Mouse (Mus musculus) hindbrain, embryonic 12.5 days (tissue): ENCODE measurements around the gene Tmem39a. TPM values are rescaled to one million over a fixed set of nuclear protein-coding genes. Genes with fewer than 3 reads are reported as not detected.

ENCODE experiments used
- ATAC-seq: fragments of 200-750 bp; cut with Nextera tagmentation; 2 replicates; pipeline ENCODE4 v1.8.0; 2017; ENCODE audit warnings: moderate TSS enrichment; ENCODE audit not compliant: low FRiP score
- H3K27ac ChIP-seq: fragments of 300-500 bp; sonication (generic); 2 replicates; pipeline ENCODE4 v1.5.1; 2016; ENCODE audit warnings: mild to moderate bottlenecking
- H3K27me3 ChIP-seq: fragments of 300-500 bp; sonication (generic); 2 replicates; pipeline ENCODE4 v1.6.1; 2016; ENCODE audit warnings: mild to moderate bottlenecking
- H3K36me3 ChIP-seq: fragments of 300-500 bp; sonication (generic); 2 replicates; pipeline ENCODE4 v1.6.1; 2016; ENCODE audit warnings: mild to moderate bottlenecking
- H3K4me1 ChIP-seq: fragments of 300-500 bp; sonication (generic); 2 replicates; pipeline ENCODE4 v1.6.1; 2016
- H3K4me2 ChIP-seq: fragments of 300-500 bp; sonication (generic); replicated peaks from 2 replicates; pipeline ENCODE4 v1.6.1; 2016; ENCODE audit warnings: mild to moderate bottlenecking
- H3K4me3 ChIP-seq: fragments of 300-500 bp; sonication (generic); 2 replicates; pipeline ENCODE4 v1.5.1; 2016; ENCODE audit warnings: mild to moderate bottlenecking
- H3K9ac ChIP-seq: fragments of 300-500 bp; sonication (generic); 2 replicates; pipeline ENCODE4 v1.6.1; 2016; ENCODE audit warnings: mild to moderate bottlenecking, moderate library complexity
- H3K9me3 ChIP-seq: fragments of 300-500 bp; sonication (generic); replicated peaks from 2 replicates; pipeline ENCODE4 v1.6.1; 2016; ENCODE audit warnings: mild to moderate bottlenecking
- WGBS: fragments of 180-500 bp; shearing (Covaris S2); methylation state at CpG from one replicate; pipeline ENCODE4 v1.1.7; 2016; 5-methylcytosine and 5-hydroxymethylcytosine counted together
- polyA plus RNA-seq: library from polyadenylated mRNA; unstranded; fragments of >200 nt; fragmentation: Nextera tagmentation; extraction: Ambion mirVana; gene quantifications from 2 replicates; pipeline ENCODE4 v1.2.1, GENCODE M21; 2016

Tmem39a gene
- polyA plus RNA-seq, 1 experiment from 2014 or later: 65.3 TPM

- Histone ChIP-seq H3K4me1 (no peaks in the 10 kb centered on the region), H3K9ac (no peak overlapping the region), H3K4me2 (no peak overlapping the region), H3K36me3 (no peaks in the 10 kb centered on the region), H3K27me3 (peaks cover 47% of the 10 kb centered on the region), H3K4me3 (no peak overlapping the region), H3K27ac (no peak overlapping the region), H3K9me3 (no peaks in the 10 kb centered on the region)
- 78% methylated on average over 3 of the region's 3 CpGs for WGBS
- ATAC-seq: no peak
These were observed 2.5 kb upstream of the Tmem39a start for GRCm38 (mm10) chr16:38555988-38556387.

GRCm38 (mm10) chr16:38562131-38562967, 3.9 kb downstream of the Tmem39a start:
- Histone ChIP-seq H3K9me3 (no peaks in the 10 kb centered on the region), H3K27ac (peak overlapping the region; percentile 78), H3K4me2 (peak overlapping the region; percentile 73), H3K4me3 (peak overlapping the region; percentile 86), H3K27me3 (peaks cover 16% of the 10 kb centered on the region; the same call in 1 of the 2 replicates), H3K4me1 (peaks cover 11% of the 10 kb centered on the region), H3K9ac (peak overlapping the region; percentile 85), H3K36me3 (peaks cover 9% of the 10 kb centered on the region; the same call in 1 of the 2 replicates)
- peak; percentile 97 for ATAC-seq
- 8% methylated on average over 37 of the region's 37 CpGs for WGBS

GRCm38 (mm10) chr16:38562968-38563327, 4.5 kb downstream of the Tmem39a start:
- 1% methylated on average over 25 of the region's 25 CpGs for WGBS
- Histone ChIP-seq H3K4me1 (peaks cover 11% of the 10 kb centered on the region), H3K27ac (peak overlapping the region; percentile 78)

GRCm38 (mm10) chr16:38563516-38563915, 5.0 kb downstream of the Tmem39a start:
- Histone ChIP-seq H3K4me1 (peaks cover 11% of the 10 kb centered on the region), H3K4me2 (peak overlapping the region; percentile 73), H3K27me3 (peaks cover 16% of the 10 kb centered on the region; the same call in 1 of the 2 replicates), H3K9ac (peak overlapping the region; percentile 85), H3K9me3 (no peaks in the 10 kb centered on the region), H3K36me3 (peaks cover 15% of the 10 kb centered on the region), H3K27ac (no peak overlapping the region), H3K4me3 (peak overlapping the region; percentile 86)
- 43% methylated on average over 10 of the region's 10 CpGs for WGBS
- ATAC-seq: no peak

More at GRCm38 (mm10) chr16:38562968-38563327, 4.5 kb downstream of the Tmem39a start:
- H3K4me2 ChIP-seq: peak overlapping the region; percentile 73
- H3K9me3 ChIP-seq: no peaks in the 10 kb centered on the region
- peak overlapping the region; percentile 86 for H3K4me3 ChIP-seq
- peak overlapping the region; percentile 85 for H3K9ac ChIP-seq
- H3K36me3 ChIP-seq: peaks cover 9% of the 10 kb centered on the region
- peaks cover 16% of the 10 kb centered on the region; the same call in 1 of the 2 replicates for H3K27me3 ChIP-seq
- ATAC-seq: no peak; the same call in 1 of the 2 replicates

- Histone ChIP-seq H3K27me3 (no peaks in the 10 kb centered on the region), H3K27ac (no peak overlapping the region), H3K4me2 (no peak overlapping the region), H3K4me3 (no peak overlapping the region), H3K36me3 (peaks cover 42% of the 10 kb centered on the region), H3K9me3 (no peaks in the 10 kb centered on the region), H3K9ac (no peak overlapping the region), H3K4me1 (peaks cover 8% of the 10 kb centered on the region)
- ATAC-seq: no peak
- WGBS: 99% methylated on average over 5 of the region's 5 CpGs
These were observed 9.7 kb downstream of the Tmem39a start for GRCm38 (mm10) chr16:38568192-38568591.

GRCm38 (mm10) chr16:38571481-38571880, 13.0 kb downstream of the Tmem39a start:
- no peak overlapping the region for H3K27ac ChIP-seq
- peaks cover 51% of the 10 kb centered on the region for H3K36me3 ChIP-seq
- no peak overlapping the region for H3K9ac ChIP-seq
- no peaks in the 10 kb centered on the region for H3K4me1 ChIP-seq
- no peak overlapping the region for H3K4me3 ChIP-seq
- ATAC-seq: no peak
- H3K4me2 ChIP-seq: no peak overlapping the region
- 98% methylated on average over 3 of the region's 3 CpGs for WGBS
- no peaks in the 10 kb centered on the region for H3K9me3 ChIP-seq
- no peaks in the 10 kb centered on the region for H3K27me3 ChIP-seq

- Histone ChIP-seq H3K36me3 (peaks cover 78% of the 10 kb centered on the region), H3K27me3 (no peaks in the 10 kb centered on the region)
- no peak for ATAC-seq
These were observed 26.3 kb downstream of the Tmem39a start for GRCm38 (mm10) chr16:38584761-38585160.

GRCm38 (mm10) chr16:38585186-38585585, 26.7 kb downstream of the Tmem39a start:
- Histone ChIP-seq H3K36me3 (peaks cover 80% of the 10 kb centered on the region), H3K27me3 (no peaks in the 10 kb centered on the region), H3K9ac (no peak overlapping the region), H3K4me3 (no peak overlapping the region), H3K4me2 (no peak overlapping the region), H3K4me1 (no peaks in the 10 kb centered on the region), H3K27ac (no peak overlapping the region), H3K9me3 (no peaks in the 10 kb centered on the region)
- ATAC-seq: no peak
- WGBS: 90% methylated on average over 5 of the region's 5 CpGs

More at GRCm38 (mm10) chr16:38584761-38585160, 26.3 kb downstream of the Tmem39a start:
- H3K4me2 ChIP-seq: no peak overlapping the region
- H3K27ac ChIP-seq: no peak overlapping the region
- H3K9me3 ChIP-seq: no peaks in the 10 kb centered on the region
- H3K4me3 ChIP-seq: no peak overlapping the region
- H3K4me1 ChIP-seq: no peaks in the 10 kb centered on the region
- H3K9ac ChIP-seq: no peak overlapping the region
- 88% methylated on average over 7 of the region's 7 CpGs for WGBS

- no peak for ATAC-seq
- 95% methylated on average over 5 of the region's 5 CpGs for WGBS
- H3K4me3 ChIP-seq: no peak overlapping the region
- no peaks in the 10 kb centered on the region for H3K27me3 ChIP-seq
- H3K4me1 ChIP-seq: no peaks in the 10 kb centered on the region
- H3K36me3 ChIP-seq: peaks cover 81% of the 10 kb centered on the region
- no peak overlapping the region for H3K27ac ChIP-seq
- no peaks in the 10 kb centered on the region for H3K9me3 ChIP-seq
- no peak overlapping the region for H3K4me2 ChIP-seq
- no peak overlapping the region for H3K9ac ChIP-seq
These were observed 28.7 kb downstream of the Tmem39a start for GRCm38 (mm10) chr16:38587163-38587562.

GRCm38 (mm10) chr16:38587572-38587971, 29.1 kb downstream of the Tmem39a start:
- H3K36me3 ChIP-seq: peaks cover 81% of the 10 kb centered on the region
- no peak overlapping the region for H3K9ac ChIP-seq
- no peak overlapping the region for H3K4me2 ChIP-seq
- H3K9me3 ChIP-seq: no peaks in the 10 kb centered on the region
- WGBS: 94% methylated on average over 4 of the region's 4 CpGs
- ATAC-seq: no peak
- no peaks in the 10 kb centered on the region for H3K4me1 ChIP-seq
- H3K4me3 ChIP-seq: no peak overlapping the region
- no peaks in the 10 kb centered on the region for H3K27me3 ChIP-seq
- no peak overlapping the region for H3K27ac ChIP-seq

GRCm38 (mm10) chr16:38591506-38591905, 33.0 kb downstream of the Tmem39a start:
- H3K27ac ChIP-seq: no peak overlapping the region
- no peak overlapping the region for H3K4me2 ChIP-seq
- ATAC-seq: no peak
- peaks cover 60% of the 10 kb centered on the region for H3K36me3 ChIP-seq
- H3K4me1 ChIP-seq: no peaks in the 10 kb centered on the region
- 83% methylated on average over 3 of the region's 3 CpGs for WGBS
- no peak overlapping the region for H3K4me3 ChIP-seq
- no peaks in the 10 kb centered on the region for H3K27me3 ChIP-seq
- H3K9me3 ChIP-seq: no peaks in the 10 kb centered on the region
- no peak overlapping the region for H3K9ac ChIP-seq

- Histone ChIP-seq H3K27ac (no peak overlapping the region), H3K9ac (no peak overlapping the region), H3K4me1 (no peaks in the 10 kb centered on the region), H3K9me3 (no peaks in the 10 kb centered on the region), H3K4me2 (no peak overlapping the region), H3K27me3 (no peaks in the 10 kb centered on the region), H3K4me3 (no peak overlapping the region), H3K36me3 (peaks cover 55% of the 10 kb centered on the region)
- WGBS: 86% methylated on average over 12 of the region's 12 CpGs
- ATAC-seq: no peak
These were observed 33.7 kb downstream of the Tmem39a start for GRCm38 (mm10) chr16:38592026-38592678.
